Mouse (Mus musculus) liver, postnatal 0 days (tissue): Measurements from ENCODE around the gene Ccdc120. TPM values are rescaled to one million over a fixed set of nuclear protein-coding genes. Genes with fewer than 3 reads are reported as not detected.

ENCODE experiments used
- ATAC-seq: fragments of 200-750 bp; cut with Nextera tagmentation; 2 replicates; pipeline ENCODE4 v1.8.0; 2017; ENCODE audit warnings: mild to moderate bottlenecking, moderate library complexity
- DNase-seq: peaks from one replicate; pipeline ENCODE4 v3.0.0-alpha.2; 2016
- H3K27ac ChIP-seq: fragments of 300-500 bp; sonication (generic); 2 replicates; pipeline ENCODE4 v1.5.1; 2014; ENCODE audit warnings: antibody characterized with exemption, moderate library complexity, mild to moderate bottlenecking, low read depth
- H3K27me3 ChIP-seq: fragments of 300-500 bp; sonication (generic); 2 replicates; pipeline ENCODE4 v1.6.1; 2014; ENCODE audit warnings: low read length, control low read depth, mixed read lengths; ENCODE audit not compliant: insufficient read depth
- H3K36me3 ChIP-seq: fragments of 300-500 bp; sonication (generic); replicated peaks from 2 replicates; pipeline ENCODE4 v1.6.1; 2014; ENCODE audit warnings: mild to moderate bottlenecking, control low read depth, low read length, moderate library complexity, mixed read lengths; ENCODE audit not compliant: insufficient read depth
- H3K4me1 ChIP-seq: fragments of 300-500 bp; sonication (generic); 2 replicates; pipeline ENCODE4 v1.6.1; 2014; ENCODE audit warnings: antibody characterized with exemption, mild to moderate bottlenecking, control low read depth; ENCODE audit not compliant: insufficient read depth
- H3K4me2 ChIP-seq: fragments of 300-500 bp; sonication (generic); 2 replicates; pipeline ENCODE4 v1.6.1; 2014; ENCODE audit warnings: low read depth, mild to moderate bottlenecking, low read length, moderate library complexity, mixed read lengths
- H3K4me3 ChIP-seq: fragments of 300-500 bp; sonication (generic); 2 replicates; pipeline ENCODE4 v1.5.1; 2014; ENCODE audit warnings: low read depth, low read length
- H3K9ac ChIP-seq: fragments of 300-500 bp; sonication (generic); replicated peaks from 2 replicates; pipeline ENCODE4 v1.6.1; 2014; ENCODE audit warnings: mild to moderate bottlenecking, moderate library complexity
- H3K9me3 ChIP-seq: fragments of 300-500 bp; sonication (generic); 2 replicates; pipeline ENCODE4 v1.6.1; 2016; ENCODE audit warnings: mild to moderate bottlenecking, control low read depth, low read length, mixed read lengths
- CTCF ChIP-seq: sonication (generic); IDR thresholded peaks from 2 replicates; pipeline ENCODE4 v1.5.1; 2016; ENCODE audit warnings: antibody characterized with exemption, low read depth
- EP300 ChIP-seq: IDR thresholded peaks from 2 replicates; pipeline ENCODE4 v1.6.1; 2016; ENCODE audit warnings: antibody characterized with exemption, low read depth, mild to moderate bottlenecking
- WGBS: fragments of 180-500 bp; shearing (Covaris S2); extraction: QIAGEN DNeasy Blood & Tissue Kit; methylation state at CpG from one replicate; pipeline ENCODE4 v1.1.7; 2014; ENCODE audit not compliant: insufficient replicate concordance; 5-methylcytosine and 5-hydroxymethylcytosine counted together
- polyA plus RNA-seq: library from polyadenylated mRNA; unstranded; fragments of >200 nt; fragmentation: Nextera tagmentation; extraction: Ambion mirVana; gene quantifications from 2 replicates; pipeline ENCODE4 v1.2.1, GENCODE M21; 2015

The Ccdc120 gene
- polyA plus RNA-seq, 1 experiment from 2014 or later = 2.0 TPM

GRCm38 (mm10) chrX:7692862-7693261, 57.8 kb downstream of the Ccdc120 start:
- no peak overlapping the region for H3K4me3 ChIP-seq
- H3K9me3 ChIP-seq = no peaks in the 10 kb centered on the region
- WGBS = 37% methylated on average over 4 of the region's 4 CpGs
- H3K36me3 ChIP-seq = no peaks in the 10 kb centered on the region
- H3K27ac ChIP-seq = no peak overlapping the region
- 0 out of 2 replicates have a peak, but pooled peaks cover 4% of the 10 kb centered on the region for H3K4me1 ChIP-seq
- H3K27me3 ChIP-seq = no peaks in the 10 kb centered on the region
- DNase-seq (peak; percentile 43), ATAC-seq (no peak)
- H3K9ac ChIP-seq = no peak overlapping the region
- no peak overlapping the region for H3K4me2 ChIP-seq
- TF ChIP-seq CTCF = peak; percentile 65
- TF ChIP-seq EP300 = no peak

- Histone ChIP-seq H3K4me3 (no peak overlapping the region), H3K4me2 (no peak overlapping the region), H3K9ac (no peak overlapping the region), H3K27me3 (no peaks in the 10 kb centered on the region), H3K9me3 (no peaks in the 10 kb centered on the region), H3K4me1 (no peaks in the 10 kb centered on the region), H3K36me3 (no peaks in the 10 kb centered on the region), H3K27ac (no peak overlapping the region)
- no peak for TF ChIP-seq CTCF
- WGBS = 59% methylated on average over 3 of the region's 3 CpGs
- no peak for ATAC-seq
- DNase-seq = no peak
These were observed 60.2 kb downstream of the Ccdc120 start for GRCm38 (mm10) chrX:7690486-7690885.

GRCm38 (mm10) chrX:7688321-7688720, 62.4 kb downstream of the Ccdc120 start:
- TF ChIP-seq CTCF = no peak
- TF ChIP-seq EP300 = no peak
- no peaks in the 10 kb centered on the region for H3K27me3 ChIP-seq
- no peak overlapping the region for H3K9ac ChIP-seq
- ATAC-seq (no peak), DNase-seq (no peak)
- no peak overlapping the region for H3K4me2 ChIP-seq
- 76% methylated on average over 2 of the region's 2 CpGs for WGBS
- no peak overlapping the region for H3K27ac ChIP-seq
- no peak overlapping the region for H3K4me3 ChIP-seq
- H3K4me1 ChIP-seq = no peaks in the 10 kb centered on the region
- no peaks in the 10 kb centered on the region for H3K36me3 ChIP-seq
- no peaks in the 10 kb centered on the region for H3K9me3 ChIP-seq

Other genes starting within 250 kb of the Ccdc120 start
- gene Foxp3, start 177.3 kb downstream of the Ccdc120 start, polyA plus RNA-seq = not detected in 2 replicates
- gene Ppp1r3f, start 176.6 kb downstream of the Ccdc120 start, polyA plus RNA-seq = 0.26 and 0.35 TPM in 2 replicates
- 9.9 and 10.5 TPM in 2 replicates for gene Ccdc22, start 145.4 kb downstream of the Ccdc120 start, polyA plus RNA-seq
- gene Cacna1f, start 143.8 kb downstream of the Ccdc120 start, polyA plus RNA-seq = 0.05 and 0.07 TPM in 2 replicates
- gene Syp, start 112.4 kb downstream of the Ccdc120 start, polyA plus RNA-seq = 0.04 TPM in 1 of 2 replicates, not detected in the other
- 1.7 TPM in 2 replicates for gene Prickle3, start 93.6 kb downstream of the Ccdc120 start, polyA plus RNA-seq
- 25.7 TPM in 2 replicates for gene Plp2, start 79.5 kb downstream of the Ccdc120 start, polyA plus RNA-seq
- gene Magix, start 69.7 kb downstream of the Ccdc120 start, polyA plus RNA-seq = 2.4 TPM in 2 replicates
- 8.0 and 9.3 TPM in 2 replicates for gene Gpkow, start 53.8 kb downstream of the Ccdc120 start, polyA plus RNA-seq
- gene Wdr45, start 36.6 kb downstream of the Ccdc120 start, polyA plus RNA-seq = 17.4 and 18.5 TPM in 2 replicates
- gene Gm45208, start 28.7 kb downstream of the Ccdc120 start, polyA plus RNA-seq = not detected in 2 replicates
- gene Praf2, start 22.5 kb downstream of the Ccdc120 start, polyA plus RNA-seq = 1.9 and 2.1 TPM in 2 replicates
- 9.6 and 10.3 TPM in 2 replicates for gene Tfe3, start 11.7 kb upstream of the Ccdc120 start, polyA plus RNA-seq
- 15.4 and 16.4 TPM in 2 replicates for gene Gripap1, start 38.9 kb upstream of the Ccdc120 start, polyA plus RNA-seq
- 0.09 and 0.15 TPM in 2 replicates for gene Kcnd1, start 71.4 kb upstream of the Ccdc120 start, polyA plus RNA-seq
- 22.2 and 25.0 TPM in 2 replicates for gene Otud5, start 90.5 kb upstream of the Ccdc120 start, polyA plus RNA-seq
- 3.0 and 3.3 TPM in 2 replicates for gene Pim2, start 127.4 kb upstream of the Ccdc120 start, polyA plus RNA-seq
- 7.1 and 9.0 TPM in 2 replicates for gene Slc35a2, start 133.1 kb upstream of the Ccdc120 start, polyA plus RNA-seq
- gene Pqbp1, start 148.4 kb upstream of the Ccdc120 start, polyA plus RNA-seq = 39.2 and 41.9 TPM in 2 replicates
- 117 TPM in 2 replicates for gene Timm17b, start 148.5 kb upstream of the Ccdc120 start, polyA plus RNA-seq
- not detected in 2 replicates for gene Gm10491, start 156.9 kb upstream of the Ccdc120 start, polyA plus RNA-seq
- gene Gm10490, start 158.6 kb upstream of the Ccdc120 start, polyA plus RNA-seq = not detected in 2 replicates
- gene Pcsk1n, start 168.9 kb upstream of the Ccdc120 start, polyA plus RNA-seq = 0.06 TPM in 1 of 2 replicates, not detected in the other
- gene Eras, start 177.7 kb upstream of the Ccdc120 start, polyA plus RNA-seq = not detected in 2 replicates
- gene Hdac6, start 197.0 kb upstream of the Ccdc120 start, polyA plus RNA-seq = 10.3 and 11.8 TPM in 2 replicates
- 39.8 and 43.2 TPM in 2 replicates for gene Gata1, start 227.2 kb upstream of the Ccdc120 start, polyA plus RNA-seq